Mouse (Mus musculus) ES-Bruce4 (cell line): Measurements from ENCODE around the gene Actl11.

ENCODE experiments used
- CTCF ChIP-seq: IDR thresholded peaks from one replicate; pipeline ENCODE4 v1.8.1; 2011; ENCODE audit warnings: low read depth, low read length
- POLR2A ChIP-seq: IDR thresholded peaks from one replicate; pipeline ENCODE4 v1.8.1; 2011; ENCODE audit warnings: low read length; ENCODE audit not compliant: insufficient read depth

GRCm38 (mm10) chr9:107888267-107888850, 39.9 kb upstream of the Actl11 start:
- TF ChIP-seq POLR2A: no peak
- no peak for TF ChIP-seq CTCF
